Mouse (Mus musculus) megakaryocyte progenitor cell, adult 5-6 weeks (primary cell): ENCODE data around the gene Snapc3. TPM values are rescaled to one million over a fixed set of nuclear protein-coding genes. Genes with fewer than 3 reads are reported as not detected.

Experiments used
- ATAC-seq: replicated peaks from 2 replicates; pipeline ENCODE4 v1.8.0; 2016; ENCODE audit warnings: mild to moderate bottlenecking, moderate TSS enrichment, inconsistent platforms; ENCODE audit not compliant: poor library complexity
- total RNA-seq, 2 experiments: library from RNA; stranded (forward) in 1 of 2; stranded (reverse) in 1 of 2; fragments of 157-497, 149-512 nt in 1 of 2; fragments of 200-1000 nt in 1 of 2; gene quantifications; 2 replicates each; pipeline versions ENCODE4 v1.2.3 to v1.2.4; 2015 to 2017

The Snapc3 gene
- total RNA-seq (2015), result 16.3 and 23.8 TPM in 2 replicates
- 33.6 and 35.0 TPM in 2 replicates for total RNA-seq (2017)

- peak; percentile 99 for ATAC-seq
These were observed at the start of gene Snapc3 for GRCm38 (mm10) chr4:83417160-83417819. Snapc3 (plus strand) TSS chr4:83417724.

- ATAC-seq, result no peak
These were observed 44.1 kb upstream of the Snapc3 start for GRCm38 (mm10) chr4:83373381-83373780.

GRCm38 (mm10) chr4:83375650-83376049, 41.9 kb upstream of the Snapc3 start:
- ATAC-seq, result no peak

- ATAC-seq, result peak; percentile 52; the same call in 1 of the 2 replicates
These were observed 41.0 kb upstream of the Snapc3 start for GRCm38 (mm10) chr4:83376461-83377015.

GRCm38 (mm10) chr4:83379036-83379435, 38.5 kb upstream of the Snapc3 start:
- no peak for ATAC-seq

GRCm38 (mm10) chr4:83379746-83380145, 37.8 kb upstream of the Snapc3 start:
- no peak for ATAC-seq

- no peak for ATAC-seq
These were observed 37.3 kb upstream of the Snapc3 start for GRCm38 (mm10) chr4:83380266-83380665.

- ATAC-seq, result peak; percentile 91
These were observed 33.5 kb upstream of the Snapc3 start for GRCm38 (mm10) chr4:83383899-83384490.

GRCm38 (mm10) chr4:83385091-83385490, 32.4 kb upstream of the Snapc3 start:
- no peak for ATAC-seq

GRCm38 (mm10) chr4:83390551-83390950, 27.0 kb upstream of the Snapc3 start:
- ATAC-seq, result no peak

GRCm38 (mm10) chr4:83391956-83392355, 25.6 kb upstream of the Snapc3 start:
- no peak for ATAC-seq

GRCm38 (mm10) chr4:83393733-83394132, 23.8 kb upstream of the Snapc3 start:
- ATAC-seq, result peak; percentile 40; the same call in 1 of the 2 replicates

GRCm38 (mm10) chr4:83396346-83396745, 21.2 kb upstream of the Snapc3 start:
- ATAC-seq, result 0 out of 2 replicates have a peak, but pooled peaks have one; percentile 7

GRCm38 (mm10) chr4:83396996-83397770, 20.3 kb upstream of the Snapc3 start:
- no peak for ATAC-seq

GRCm38 (mm10) chr4:83398527-83398926, 19.0 kb upstream of the Snapc3 start:
- ATAC-seq, result no peak

GRCm38 (mm10) chr4:83400691-83401595, 16.6 kb upstream of the Snapc3 start:
- ATAC-seq, result peak; percentile 83

GRCm38 (mm10) chr4:83401712-83402111, 15.8 kb upstream of the Snapc3 start:
- ATAC-seq, result no peak

- ATAC-seq, result peak; percentile 57
These were observed 9.8 kb upstream of the Snapc3 start for GRCm38 (mm10) chr4:83407688-83408087.

- ATAC-seq, result peak; percentile 49; the same call in 1 of the 2 replicates
These were observed 7.5 kb upstream of the Snapc3 start for GRCm38 (mm10) chr4:83409867-83410505.

- 0 out of 2 replicates have a peak, but pooled peaks have one; percentile 14 for ATAC-seq
These were observed 5.5 kb upstream of the Snapc3 start for GRCm38 (mm10) chr4:83412060-83412459.
